Mouse (Mus musculus): Measurements from ENCODE around the gene Smarcd1. TPM values are rescaled to one million over a fixed set of nuclear protein-coding genes. Genes with fewer than 3 reads are reported as not detected.

The Smarcd1 gene
- total and polyA plus RNA-seq, 2 experiments from 2014 or later = 83.0 to 92.2 TPM

DNA sequence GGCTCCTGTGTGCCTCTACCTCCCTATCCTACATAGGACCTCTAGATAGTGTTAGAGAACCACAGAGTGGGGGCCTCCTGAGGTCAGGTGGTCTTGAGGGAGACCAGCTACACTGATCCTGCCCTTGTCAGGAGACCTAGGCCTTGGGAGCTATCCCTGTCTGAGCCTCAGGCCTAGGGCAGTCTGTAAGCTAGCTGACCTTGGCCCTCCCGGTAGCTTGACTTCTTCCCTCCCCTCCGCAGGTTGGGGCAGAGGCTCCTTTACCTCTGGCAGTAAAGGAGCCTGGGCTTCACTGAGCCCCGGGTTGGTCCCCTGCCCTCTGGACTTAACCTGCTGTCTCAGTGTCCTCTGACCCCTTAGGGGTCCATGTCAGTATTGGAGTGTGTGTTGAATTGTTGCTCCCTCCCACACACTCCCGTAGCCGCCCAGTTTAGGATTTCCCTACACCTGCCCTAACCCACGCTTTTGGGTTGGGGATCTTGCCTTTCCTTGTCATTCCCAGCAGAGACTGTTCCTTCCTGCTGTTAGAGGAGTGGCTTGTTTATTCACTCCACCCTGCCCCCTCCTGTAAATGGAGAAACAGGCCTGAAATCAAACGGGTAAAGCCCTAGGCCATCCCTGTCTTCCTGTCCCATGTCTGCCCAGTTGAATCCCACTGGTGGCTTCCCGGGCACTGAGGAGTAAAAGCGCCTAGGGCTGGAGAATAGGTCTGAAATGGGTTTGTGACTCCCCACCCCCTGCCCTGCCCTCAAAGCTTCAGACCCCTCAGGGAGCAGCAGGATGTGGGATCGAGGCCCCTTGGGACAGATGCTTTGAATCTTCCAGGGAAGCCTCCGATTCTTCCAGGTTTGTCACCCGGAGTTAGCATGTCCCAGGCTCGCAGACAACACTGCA lies 11.0 kb downstream of the Smarcd1 start:
- no peak for TF ChIP-seq CTCF (IDR thresholded peaks at IDR 0.05)
- H3K9me3 ChIP-seq (ENCODE audit: low read length) = no peaks in the 10 kb centered on the region
- no peak overlapping the region for H3K4me3 ChIP-seq (ENCODE audit: low read depth, low read length)
- H3K27ac ChIP-seq (ENCODE audit: low read depth, low read length) = no peak overlapping the region
- ATAC-seq (ENCODE audit: low FRiP score) (no peak), DNase-seq (ENCODE audit: low spot score) (no peak)
- H3K27me3 ChIP-seq (ENCODE audit: insufficient read depth, low read length) = no peaks in the 10 kb centered on the region
- no peak overlapping the region for H3K4me2 ChIP-seq (ENCODE audit: low read depth, low read length, poor library complexity, severe bottlenecking)
- 66% methylated on average over 13 of the region's 13 CpGs for WGBS
- no peak overlapping the region for H3K9ac ChIP-seq (replicated peaks; ENCODE audit: low read length, poor library complexity, severe bottlenecking)
- peaks cover 62% of the 10 kb centered on the region for H3K36me3 ChIP-seq (ENCODE audit: insufficient read depth, low read length)
- H3K4me1 ChIP-seq (ENCODE audit: insufficient read depth, low read length) = no peaks in the 10 kb centered on the region

DNA sequence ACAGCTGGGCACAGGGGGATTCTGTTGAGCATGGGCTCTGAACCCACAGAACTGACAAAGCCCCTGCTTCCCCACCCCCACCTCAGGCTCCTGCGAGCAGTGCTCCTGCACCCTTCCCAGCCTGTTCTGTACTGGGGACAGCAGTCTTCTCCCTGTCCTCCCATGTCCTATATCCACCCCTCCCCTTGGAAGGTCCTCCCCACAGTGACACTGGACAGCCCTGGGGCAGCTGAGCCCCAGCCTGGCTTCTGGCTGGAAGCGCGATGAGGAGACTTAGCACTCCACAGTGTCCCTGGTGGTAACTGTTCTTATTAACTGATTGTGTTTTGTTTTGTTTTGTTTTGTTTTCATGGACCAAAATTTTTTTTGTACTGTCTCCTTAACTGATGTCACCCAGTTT lies 11.6 kb downstream of the Smarcd1 start:
- H3K4me1 ChIP-seq (ENCODE audit: insufficient read depth, low read length) = no peaks in the 10 kb centered on the region
- no peak overlapping the region for H3K4me3 ChIP-seq (ENCODE audit: low read depth, low read length)
- H3K27me3 ChIP-seq (ENCODE audit: insufficient read depth, low read length) = no peaks in the 10 kb centered on the region
- DNase-seq (ENCODE audit: low spot score) (no peak), ATAC-seq (ENCODE audit: low FRiP score) (0 out of 2 replicates have a peak, but pooled peaks have one; percentile 12)
- H3K36me3 ChIP-seq (ENCODE audit: insufficient read depth, low read length) = peaks cover 62% of the 10 kb centered on the region
- no peak overlapping the region for H3K4me2 ChIP-seq (ENCODE audit: low read depth, low read length, poor library complexity, severe bottlenecking)
- H3K27ac ChIP-seq (ENCODE audit: low read depth, low read length) = no peak overlapping the region
- 0 out of 2 replicates have a peak, but pooled peaks have one; percentile 6 for TF ChIP-seq CTCF (IDR thresholded peaks at IDR 0.05)
- WGBS = 82% methylated on average over 3 of the region's 3 CpGs
- no peaks in the 10 kb centered on the region for H3K9me3 ChIP-seq (ENCODE audit: low read length)
- no peak overlapping the region for H3K9ac ChIP-seq (replicated peaks; ENCODE audit: low read length, poor library complexity, severe bottlenecking)

- DNase-seq (ENCODE audit: low spot score) = no peak
- no peaks in the 10 kb centered on the region for H3K4me1 ChIP-seq (ENCODE audit: insufficient read depth, low read length)
- H3K9ac ChIP-seq (replicated peaks; ENCODE audit: low read length, poor library complexity, severe bottlenecking) = no peak overlapping the region
- H3K36me3 ChIP-seq (ENCODE audit: insufficient read depth, low read length) = peaks cover 56% of the 10 kb centered on the region
- WGBS = 74% methylated on average over 4 of the region's 4 CpGs
- H3K9me3 ChIP-seq (ENCODE audit: low read length) = no peaks in the 10 kb centered on the region
- no peak overlapping the region for H3K4me2 ChIP-seq (ENCODE audit: low read depth, low read length, poor library complexity, severe bottlenecking)
- H3K27ac ChIP-seq (ENCODE audit: low read depth, low read length) = peak overlapping the region; percentile 26
- H3K4me3 ChIP-seq (ENCODE audit: low read depth, low read length) = no peak overlapping the region
- ATAC-seq (ENCODE audit: low FRiP score) = no peak
- no peak for TF ChIP-seq CTCF (IDR thresholded peaks at IDR 0.05)
- no peaks in the 10 kb centered on the region for H3K27me3 ChIP-seq (ENCODE audit: insufficient read depth, low read length)
Measured at GRCm38 (mm10) chr15:99714206-99714605, 12.3 kb downstream of the Smarcd1 start.

DNA sequence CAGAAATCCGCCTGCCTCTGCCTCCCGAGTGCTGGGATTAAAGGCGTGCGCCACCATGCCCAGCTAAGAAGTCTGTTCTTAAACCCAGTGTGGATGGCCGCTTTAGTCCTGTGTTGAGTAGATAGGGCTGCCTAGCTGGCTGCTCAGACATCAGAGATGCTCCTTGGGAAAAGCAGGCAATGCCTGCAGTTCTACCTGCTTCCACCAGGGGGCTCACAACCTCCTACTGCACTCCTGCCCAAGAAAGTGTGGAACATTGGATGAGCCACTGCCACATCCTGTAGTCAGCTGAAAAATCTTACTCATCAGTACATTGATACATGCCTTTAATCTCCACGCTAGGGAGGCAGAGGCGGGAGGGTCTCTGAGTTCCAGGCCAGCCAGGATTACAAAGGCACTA lies 12.9 kb downstream of the Smarcd1 start:
- peak; percentile 98 for TF ChIP-seq CTCF (IDR thresholded peaks at IDR 0.05)
- DNase-seq (ENCODE audit: low spot score) = peak; percentile 87
- H3K4me3 ChIP-seq (ENCODE audit: low read depth, low read length) = no peak overlapping the region
- H3K27ac ChIP-seq (ENCODE audit: low read depth, low read length) = peak overlapping the region; percentile 51
- H3K9me3 ChIP-seq (ENCODE audit: low read length) = no peaks in the 10 kb centered on the region
- no peaks in the 10 kb centered on the region for H3K27me3 ChIP-seq (ENCODE audit: insufficient read depth, low read length)
- 36% methylated on average over 6 of the region's 7 CpGs for WGBS
- peaks cover 49% of the 10 kb centered on the region for H3K36me3 ChIP-seq (ENCODE audit: insufficient read depth, low read length)
- no peaks in the 10 kb centered on the region for H3K4me1 ChIP-seq (ENCODE audit: insufficient read depth, low read length)
- peak; percentile 38; the same call in 1 of the 2 replicates for ATAC-seq (ENCODE audit: low FRiP score)
- H3K9ac ChIP-seq (replicated peaks; ENCODE audit: low read length, poor library complexity, severe bottlenecking) = no peak overlapping the region
- no peak overlapping the region for H3K4me2 ChIP-seq (ENCODE audit: low read depth, low read length, poor library complexity, severe bottlenecking)

GRCm38 (mm10) chr15:99715361-99715865 lies 13.5 kb downstream of the Smarcd1 start:
- no peak for TF ChIP-seq CTCF (IDR thresholded peaks at IDR 0.05)
- ATAC-seq (ENCODE audit: low FRiP score) = no peak
- WGBS = 55% methylated on average over 13 of the region's 13 CpGs

More at GRCm38 (mm10) chr15:99715361-99715865, 13.5 kb downstream of the Smarcd1 start:
- Histone ChIP-seq H3K4me3 (ENCODE audit: low read depth, low read length) (no peak overlapping the region), H3K36me3 (ENCODE audit: insufficient read depth, low read length) (peaks cover 45% of the 10 kb centered on the region), H3K9me3 (ENCODE audit: low read length) (no peaks in the 10 kb centered on the region), H3K27ac (ENCODE audit: low read depth, low read length) (peak overlapping the region; percentile 51), H3K4me1 (ENCODE audit: insufficient read depth, low read length) (no peaks in the 10 kb centered on the region), H3K4me2 (ENCODE audit: low read depth, low read length, poor library complexity, severe bottlenecking) (no peak overlapping the region), H3K9ac (replicated peaks; ENCODE audit: low read length, poor library complexity, severe bottlenecking) (no peak overlapping the region), H3K27me3 (ENCODE audit: insufficient read depth, low read length) (no peaks in the 10 kb centered on the region)
- DNase-seq (ENCODE audit: low spot score) = peak; percentile 57
